Mouse (Mus musculus) kidney, postnatal 0 days (tissue): ENCODE data around the gene Fchsd2. TPM values are rescaled to one million over a fixed set of nuclear protein-coding genes. Genes with fewer than 3 reads are reported as not detected.

ENCODE experiments used
- ATAC-seq: fragments of 200-750 bp; cut with Nextera tagmentation; replicated peaks from 2 replicates; pipeline ENCODE4 v1.8.0; 2017; ENCODE audit warnings: low read depth, moderate number of reproducible peaks, moderate TSS enrichment, moderate library complexity; ENCODE audit not compliant: low FRiP score
- DNase-seq: peaks from one replicate; pipeline ENCODE4 v3.0.0-alpha.2; 2016; ENCODE audit warnings: low spot score
- H3K27ac ChIP-seq: fragments of 300-500 bp; sonication (generic); 2 replicates; pipeline ENCODE4 v1.5.1; 2014; ENCODE audit warnings: mild to moderate bottlenecking
- H3K27me3 ChIP-seq: fragments of 300-500 bp; sonication (generic); 2 replicates; pipeline ENCODE4 v1.6.1; 2014; ENCODE audit warnings: low read length, mixed read lengths; ENCODE audit not compliant: insufficient read depth
- H3K36me3 ChIP-seq: fragments of 300-500 bp; sonication (generic); 2 replicates; pipeline ENCODE4 v1.6.1; 2014; ENCODE audit warnings: low read length, mixed read lengths; ENCODE audit not compliant: insufficient read depth
- H3K4me1 ChIP-seq: fragments of 300-500 bp; sonication (generic); replicated peaks from 2 replicates; pipeline ENCODE4 v1.6.1; 2014; ENCODE audit warnings: antibody characterized with exemption, low read length, mixed read lengths; ENCODE audit not compliant: insufficient read depth
- H3K4me2 ChIP-seq: fragments of 300-500 bp; sonication (generic); 2 replicates; pipeline ENCODE4 v1.6.1; 2014; ENCODE audit warnings: mild to moderate bottlenecking, low read length, moderate library complexity, mixed read lengths
- H3K4me3 ChIP-seq: fragments of 300-500 bp; sonication (generic); replicated peaks from 2 replicates; pipeline ENCODE4 v1.5.1; 2014; ENCODE audit warnings: low read depth, low read length
- H3K9ac ChIP-seq: fragments of 300-500 bp; sonication (generic); 2 replicates; pipeline ENCODE4 v1.6.1; 2014; ENCODE audit warnings: low read depth, low read length
- H3K9me3 ChIP-seq: fragments of 300-500 bp; sonication (generic); replicated peaks from 2 replicates; pipeline ENCODE4 v1.6.1; 2016; ENCODE audit warnings: low read length, inconsistent platforms, mixed read lengths
- CTCF ChIP-seq: IDR thresholded peaks from 2 replicates; pipeline ENCODE4 v1.5.1; 2016; ENCODE audit warnings: antibody characterized with exemption, low read depth, mild to moderate bottlenecking, moderate library complexity
- WGBS: fragments of 180-500 bp; shearing (Covaris S2); extraction: QIAGEN DNeasy Blood & Tissue Kit; methylation state at CpG from one replicate; pipeline ENCODE4 v1.1.7; 2014; 5-methylcytosine and 5-hydroxymethylcytosine counted together
- polyA plus RNA-seq: library from polyadenylated mRNA; unstranded; fragments of >200 nt; fragmentation: Nextera tagmentation; extraction: Ambion mirVana; gene quantifications from 2 replicates; pipeline ENCODE4 v1.2.1, GENCODE M21; 2015

Gene Fchsd2
- polyA plus RNA-seq, 1 experiment from 2014 or later = 15.9 TPM

- DNase-seq (no peak), ATAC-seq (no peak)
- TF ChIP-seq CTCF = no peak
- WGBS = 55% methylated on average over 1 of the region's 1 CpGs
- H3K9ac ChIP-seq = no peak overlapping the region
- no peak overlapping the region for H3K27ac ChIP-seq
- H3K4me1 ChIP-seq = no peaks in the 10 kb centered on the region
- H3K27me3 ChIP-seq = no peaks in the 10 kb centered on the region
- no peaks in the 10 kb centered on the region for H3K9me3 ChIP-seq
- 0 out of 2 replicates have a peak, but pooled peaks cover 3% of the 10 kb centered on the region for H3K36me3 ChIP-seq
- H3K4me2 ChIP-seq = no peak overlapping the region
- H3K4me3 ChIP-seq = no peak overlapping the region
Observed at GRCm38 (mm10) chr7:101229336-101229735, 136.7 kb downstream of the Fchsd2 start.

- whole genome bisulfite sequencing = 27% methylated on average over 2 of the region's 2 CpGs
Observed at GRCm38 (mm10) chr7:101231458-101231857, 138.8 kb downstream of the Fchsd2 start.

GRCm38 (mm10) chr7:101232716-101233115 lies 140.1 kb downstream of the Fchsd2 start:
- no peak for ATAC-seq

More at GRCm38 (mm10) chr7:101231458-101231857, 138.8 kb downstream of the Fchsd2 start:
- no peaks in the 10 kb centered on the region for H3K27me3 ChIP-seq
- H3K4me3 ChIP-seq = no peak overlapping the region
- no peak overlapping the region for H3K9ac ChIP-seq
- H3K4me1 ChIP-seq = no peaks in the 10 kb centered on the region
- H3K36me3 ChIP-seq = 0 out of 2 replicates have a peak, but pooled peaks cover 5% of the 10 kb centered on the region
- ATAC-seq (no peak), DNase-seq (peak; percentile 74)
- no peak overlapping the region for H3K4me2 ChIP-seq
- peak; percentile 69 for TF ChIP-seq CTCF
- no peak overlapping the region for H3K27ac ChIP-seq
- no peaks in the 10 kb centered on the region for H3K9me3 ChIP-seq

GRCm38 (mm10) chr7:101236712-101237473 lies 144.2 kb downstream of the Fchsd2 start:
- ATAC-seq = no peak

More at GRCm38 (mm10) chr7:101232716-101233115, 140.1 kb downstream of the Fchsd2 start:
- 79% methylated on average over 3 of the region's 3 CpGs for WGBS
- no peaks in the 10 kb centered on the region for H3K4me1 ChIP-seq
- no peak overlapping the region for H3K4me3 ChIP-seq
- H3K27me3 ChIP-seq = no peaks in the 10 kb centered on the region
- no peak overlapping the region for H3K4me2 ChIP-seq
- H3K9ac ChIP-seq = no peak overlapping the region
- DNase-seq = no peak
- H3K27ac ChIP-seq = no peak overlapping the region
- 0 out of 2 replicates have a peak, but pooled peaks cover 5% of the 10 kb centered on the region for H3K36me3 ChIP-seq
- no peaks in the 10 kb centered on the region for H3K9me3 ChIP-seq
- no peak for TF ChIP-seq CTCF

GRCm38 (mm10) chr7:101248760-101249159 lies 156.1 kb downstream of the Fchsd2 start:
- H3K27ac ChIP-seq = no peak overlapping the region
- TF ChIP-seq CTCF = no peak
- H3K4me3 ChIP-seq = no peak overlapping the region
- H3K9me3 ChIP-seq = no peaks in the 10 kb centered on the region
- H3K27me3 ChIP-seq = no peaks in the 10 kb centered on the region
- no peak for ATAC-seq
- H3K9ac ChIP-seq = no peak overlapping the region
- no peak for DNase-seq
- 77% methylated on average over 4 of the region's 4 CpGs for WGBS
- no peaks in the 10 kb centered on the region for H3K4me1 ChIP-seq
- H3K36me3 ChIP-seq = 0 out of 2 replicates have a peak, but pooled peaks cover 2% of the 10 kb centered on the region
- no peak overlapping the region for H3K4me2 ChIP-seq

More at GRCm38 (mm10) chr7:101236712-101237473, 144.2 kb downstream of the Fchsd2 start:
- Histone ChIP-seq H3K27ac (no peak overlapping the region), H3K27me3 (no peaks in the 10 kb centered on the region), H3K9ac (no peak overlapping the region), H3K4me2 (no peak overlapping the region), H3K9me3 (no peaks in the 10 kb centered on the region), H3K4me1 (no peaks in the 10 kb centered on the region), H3K4me3 (no peak overlapping the region), H3K36me3 (0 out of 2 replicates have a peak, but pooled peaks cover 5% of the 10 kb centered on the region)
- whole genome bisulfite sequencing = 69% methylated on average over 8 of the region's 8 CpGs
- DNase-seq = no peak
- no peak for TF ChIP-seq CTCF

GRCm38 (mm10) chr7:101249173-101249572 lies 156.5 kb downstream of the Fchsd2 start:
- 0 out of 2 replicates have a peak, but pooled peaks cover 2% of the 10 kb centered on the region for H3K36me3 ChIP-seq
- no peak for TF ChIP-seq CTCF
- no peak overlapping the region for H3K9ac ChIP-seq
- H3K27me3 ChIP-seq = no peaks in the 10 kb centered on the region
- no peaks in the 10 kb centered on the region for H3K4me1 ChIP-seq
- no peaks in the 10 kb centered on the region for H3K9me3 ChIP-seq
- no peak overlapping the region for H3K4me3 ChIP-seq
- H3K4me2 ChIP-seq = no peak overlapping the region
- WGBS = 48% methylated on average over 2 of the region's 2 CpGs
- H3K27ac ChIP-seq = no peak overlapping the region
- no peak for ATAC-seq
- no peak for DNase-seq
